Mouse (Mus musculus) thymus, postnatal 25 days (tissue): Measurements from ENCODE around the gene Bud23.
"Not testable (repeated sequence)": the region's sequence is repeated elsewhere in the genome, so short reads cannot be mapped to it uniquely, and the experiment has no call there.

ENCODE experiments used
- DNase-seq: peaks from one replicate; pipeline ENCODE4 v3.0.0; 2022

Bud23 gene

DNA sequence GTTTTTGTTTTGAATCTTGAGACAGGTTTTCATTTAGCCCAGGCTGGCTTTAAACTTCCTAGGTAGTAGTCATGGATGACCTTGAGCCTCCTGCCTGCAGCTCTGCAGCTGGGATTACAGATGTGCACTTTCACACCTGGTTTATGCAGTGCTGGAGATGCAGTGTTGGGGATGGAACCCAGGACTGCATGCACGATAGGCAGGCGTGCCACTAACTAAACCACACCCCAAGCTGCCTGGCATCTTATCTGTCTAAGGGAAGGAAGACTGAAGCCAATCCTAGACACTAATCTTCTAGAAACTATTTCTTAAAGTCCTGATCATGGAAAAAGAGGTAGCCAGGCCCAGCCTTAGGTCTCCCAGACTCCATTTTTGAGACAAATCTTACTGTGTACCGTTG, 5.7 kb upstream of the Bud23 start:
- no peak for DNase-seq

DNA sequence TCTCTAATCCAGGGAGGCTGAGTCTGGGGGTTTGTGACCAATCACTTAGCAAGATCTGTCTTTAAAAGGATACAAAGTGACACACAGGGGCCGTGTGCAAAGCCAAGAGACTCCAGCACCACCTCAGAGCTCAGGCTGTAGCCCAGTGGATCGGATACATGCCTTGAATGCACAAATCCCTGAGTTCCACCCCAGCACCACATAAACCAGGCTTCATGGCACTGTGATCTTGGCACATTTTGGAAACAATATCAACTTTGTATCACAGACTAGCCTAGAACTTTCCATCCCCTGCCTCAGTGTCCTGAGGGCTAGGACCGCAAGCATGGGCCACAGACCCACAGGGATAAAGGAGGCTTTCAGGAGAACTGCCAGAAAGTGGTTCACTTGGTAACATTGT, 1.2 kb upstream of the Bud23 start:
- DNase-seq: no peak

DNA sequence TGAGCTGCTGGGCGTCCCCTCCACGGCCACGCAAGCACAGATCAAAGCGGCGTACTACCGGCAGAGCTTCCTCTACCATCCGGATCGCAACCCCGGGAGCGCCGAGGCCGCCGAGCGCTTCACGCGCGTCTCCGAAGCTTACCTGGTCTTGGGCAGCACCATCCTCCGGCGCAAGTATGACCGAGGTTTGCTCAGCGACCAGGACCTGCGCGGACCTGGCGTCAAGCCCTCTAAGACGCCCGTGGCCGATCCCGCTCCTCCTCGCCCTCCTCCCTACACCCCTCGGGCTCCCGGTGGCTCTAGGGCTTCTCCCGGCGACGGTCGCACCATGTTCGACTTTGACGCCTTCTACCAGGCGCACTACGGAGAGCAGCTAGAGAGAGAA, 385 bp downstream of the Bud23 start:
- DNase-seq: no peak

DNA sequence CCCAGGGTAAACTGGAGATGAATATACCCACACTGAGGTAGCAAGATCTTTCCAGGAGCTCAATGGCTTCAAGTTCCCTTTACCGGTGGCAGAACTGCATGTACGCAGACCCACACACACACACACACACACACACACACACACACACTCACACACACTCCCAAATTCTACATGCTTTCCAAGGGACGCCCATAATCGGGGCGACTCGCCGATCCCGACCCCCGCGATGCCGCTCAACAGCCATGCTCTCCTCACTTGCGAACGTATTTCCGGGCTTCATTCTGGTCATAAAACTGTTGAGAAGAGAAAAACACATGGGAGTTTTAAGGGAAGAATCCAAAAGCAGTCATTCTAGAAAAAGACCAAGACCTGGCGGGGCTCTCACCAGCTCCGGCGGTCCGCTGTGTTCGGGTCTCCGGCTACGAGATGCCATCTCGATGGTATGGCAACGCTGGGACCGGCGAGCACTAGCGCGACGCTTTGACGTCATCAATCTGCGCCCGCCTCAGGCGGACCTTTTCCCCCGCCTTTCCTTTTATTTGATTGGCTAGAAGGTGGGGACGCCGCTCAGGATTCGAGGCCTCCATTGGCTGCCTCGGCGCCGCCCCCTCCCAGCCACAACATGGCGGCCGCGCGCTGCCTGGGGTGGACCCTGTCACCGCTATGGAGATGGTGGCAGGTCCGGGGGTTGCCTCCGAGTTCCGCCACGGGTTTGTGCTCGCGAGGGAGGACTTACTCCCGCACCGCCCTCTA, 954 bp downstream of the Bud23 start, which contains the start of gene Dnajc30:
Gene Dnajc30, plus strand, starts transcription at position 574 of the 753 bp plus-strand sequence.
- DNase-seq: peak; percentile 96

DNA sequence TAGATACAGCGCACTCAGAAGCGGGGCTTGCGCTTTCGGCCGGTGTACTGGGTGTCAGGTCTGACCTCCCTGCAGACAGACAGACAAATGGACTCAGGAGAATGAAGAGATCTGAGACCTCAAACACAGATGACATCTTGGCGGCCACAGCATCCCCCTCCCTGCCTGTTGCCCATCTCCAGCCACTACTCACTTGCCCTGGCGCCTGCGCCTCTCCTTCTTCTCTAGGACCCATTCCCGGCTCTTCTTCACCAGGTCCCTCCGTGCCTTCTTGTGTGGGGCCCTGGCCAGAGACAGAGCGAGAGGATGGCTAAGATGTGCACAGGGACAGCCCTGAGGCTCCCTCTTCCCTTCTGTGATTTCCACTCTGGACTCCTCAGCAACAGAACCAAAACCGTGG, 11.4 kb downstream of the Bud23 start:
- DNase-seq: no peak

DNA sequence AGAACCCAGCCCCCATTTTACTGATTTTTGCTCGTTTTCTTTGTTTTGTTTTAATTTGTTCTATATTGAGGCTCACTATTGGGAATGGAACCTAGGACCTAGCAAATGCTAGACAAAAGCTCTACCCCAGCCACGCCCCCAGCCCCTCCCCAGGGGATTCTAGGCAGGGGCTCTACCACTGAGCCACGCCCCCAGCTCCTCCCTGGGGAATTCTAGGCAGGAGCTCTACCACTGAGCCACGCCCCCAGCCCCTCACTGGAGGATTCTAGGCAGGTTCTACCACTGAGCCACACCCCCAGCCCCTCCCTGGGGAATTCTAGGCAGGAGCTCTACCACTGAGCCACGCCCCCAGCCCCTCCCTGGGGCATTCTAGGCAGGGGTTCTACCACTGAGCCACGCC, 15.5 kb downstream of the Bud23 start:
- not testable (repeated sequence) for DNase-seq

DNA sequence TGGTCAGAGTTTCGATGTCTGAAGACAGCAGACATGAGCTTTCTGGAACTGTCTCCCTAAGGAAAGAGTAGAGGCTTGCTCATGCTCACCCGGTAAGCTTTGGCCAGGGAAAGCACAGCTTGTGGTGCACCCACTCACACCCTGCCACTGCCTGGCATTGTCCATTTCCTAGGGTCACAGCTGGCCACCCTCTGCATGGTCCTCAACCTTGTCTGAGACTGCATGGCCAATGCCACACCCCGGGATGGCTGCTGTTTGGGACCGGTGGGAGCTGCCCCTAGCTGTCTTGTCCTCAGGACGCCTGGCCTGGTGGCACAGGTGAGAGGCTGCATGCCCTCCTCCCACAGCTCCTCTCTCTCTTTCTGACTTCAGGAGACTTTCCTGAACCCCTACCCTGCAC, 16.2 kb downstream of the Bud23 start:
- no peak for DNase-seq

DNA sequence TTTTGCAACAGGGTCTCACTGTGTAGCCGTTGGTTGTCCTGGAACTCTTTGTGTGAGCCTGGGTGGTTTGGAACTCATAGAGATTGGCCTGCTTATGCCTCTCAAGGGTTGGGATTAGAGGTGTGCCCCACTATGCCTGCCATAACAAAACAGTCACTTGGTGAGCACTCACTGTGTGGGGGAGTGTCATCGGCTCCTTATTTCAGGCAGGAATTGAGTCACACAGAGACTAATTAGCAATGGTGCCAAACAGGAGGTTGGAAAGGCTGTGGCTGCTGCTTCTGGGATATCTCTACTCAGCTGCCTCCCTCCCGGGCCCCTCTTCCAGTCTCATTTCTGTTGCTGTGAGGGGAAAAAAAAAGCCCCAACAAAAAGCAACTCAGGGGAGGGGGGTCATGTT, 20.2 kb downstream of the Bud23 start:
- DNase-seq: no peak

DNA sequence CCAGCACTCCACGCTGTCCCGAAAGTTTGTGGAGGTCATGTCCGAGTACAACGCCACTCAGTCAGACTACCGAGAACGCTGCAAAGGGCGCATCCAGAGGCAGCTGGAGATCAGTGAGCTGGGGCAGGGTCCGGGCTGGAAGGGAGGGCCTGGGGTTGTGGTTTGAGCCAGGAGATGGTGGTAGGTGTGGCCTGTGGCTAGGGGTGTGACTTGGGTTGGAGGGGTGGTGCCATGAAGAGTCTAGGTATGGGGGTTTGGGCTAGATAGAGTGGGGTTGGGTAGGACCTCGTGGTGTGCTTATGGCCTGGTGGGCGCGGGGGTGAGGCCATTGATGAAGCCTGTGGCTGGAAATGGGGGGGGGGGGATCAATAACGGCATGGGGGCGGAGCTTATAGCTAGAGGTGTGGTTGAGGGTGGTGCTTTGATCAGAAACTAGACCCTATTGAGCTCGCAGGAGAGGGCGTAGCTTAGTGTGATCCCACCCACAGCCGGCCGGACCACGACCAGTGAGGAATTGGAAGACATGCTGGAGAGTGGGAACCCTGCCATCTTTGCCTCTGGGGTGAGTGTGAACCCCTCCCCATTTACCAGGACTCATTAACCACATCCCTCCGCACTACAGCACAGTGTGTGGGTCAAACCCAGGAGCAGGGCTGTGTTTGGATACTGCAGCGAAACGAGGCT, 22.5 kb downstream of the Bud23 start:
- DNase-seq: no peak

DNA sequence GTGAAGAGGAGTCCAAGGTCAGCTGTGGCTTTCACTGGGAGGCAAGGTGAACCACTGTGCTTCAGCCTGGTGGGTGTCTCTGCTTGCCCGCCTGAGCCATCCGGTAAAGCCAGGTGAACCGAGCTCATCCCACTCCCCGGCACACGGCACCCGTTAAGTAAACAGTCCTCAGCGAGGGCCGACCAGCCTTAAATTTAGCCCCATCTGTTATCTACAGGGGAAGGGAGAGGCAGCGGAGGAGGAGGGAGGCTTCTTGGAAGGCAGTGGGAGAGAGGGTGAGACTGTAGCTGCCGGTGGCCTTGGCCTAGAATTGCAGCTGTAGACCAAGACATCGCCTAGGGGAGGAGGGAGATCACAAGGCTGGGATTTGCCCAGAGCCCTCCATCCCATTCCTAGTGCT, 24.0 kb downstream of the Bud23 start:
- no peak for DNase-seq

DNA sequence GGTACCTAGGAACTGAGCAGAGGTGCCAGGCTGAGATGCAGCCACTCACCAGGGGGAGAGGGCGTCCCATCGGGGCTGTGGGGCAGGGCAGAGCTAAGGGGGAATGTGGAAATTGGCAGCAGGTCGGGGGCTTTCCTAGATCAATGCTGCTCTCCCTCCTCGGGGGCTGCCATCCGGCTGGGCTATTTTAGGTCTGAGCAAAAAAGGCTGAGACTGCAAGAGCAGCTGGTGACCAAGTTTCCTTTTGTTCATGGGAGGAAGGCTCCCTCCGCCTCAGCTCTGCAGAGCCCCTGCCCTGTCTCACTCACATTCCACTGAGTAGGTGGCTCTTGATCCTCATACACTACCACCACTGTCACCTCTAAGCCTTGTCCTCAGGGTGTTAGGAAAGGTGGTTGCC, 24.7 kb downstream of the Bud23 start:
- DNase-seq: no peak

DNA sequence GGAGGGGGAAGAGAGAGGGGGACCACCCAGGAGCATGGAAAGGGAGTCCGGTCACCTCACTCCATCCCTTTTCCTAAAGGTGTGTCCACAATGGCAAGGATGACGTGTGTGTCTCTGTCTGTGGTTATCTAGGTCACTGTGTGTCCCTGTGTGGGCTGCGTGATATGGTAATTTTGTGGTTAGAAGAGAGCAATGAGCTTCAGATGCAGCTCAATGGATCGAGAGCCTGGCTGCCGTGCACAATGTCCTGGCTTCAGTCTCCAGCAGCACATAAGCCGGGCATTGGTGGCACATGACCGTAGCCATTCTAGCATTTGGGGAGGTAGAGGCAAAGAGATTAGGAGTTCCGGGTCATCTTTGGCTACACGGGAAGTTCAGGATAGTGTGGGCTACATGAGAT, 25.2 kb downstream of the Bud23 start:
- no peak for DNase-seq

DNA sequence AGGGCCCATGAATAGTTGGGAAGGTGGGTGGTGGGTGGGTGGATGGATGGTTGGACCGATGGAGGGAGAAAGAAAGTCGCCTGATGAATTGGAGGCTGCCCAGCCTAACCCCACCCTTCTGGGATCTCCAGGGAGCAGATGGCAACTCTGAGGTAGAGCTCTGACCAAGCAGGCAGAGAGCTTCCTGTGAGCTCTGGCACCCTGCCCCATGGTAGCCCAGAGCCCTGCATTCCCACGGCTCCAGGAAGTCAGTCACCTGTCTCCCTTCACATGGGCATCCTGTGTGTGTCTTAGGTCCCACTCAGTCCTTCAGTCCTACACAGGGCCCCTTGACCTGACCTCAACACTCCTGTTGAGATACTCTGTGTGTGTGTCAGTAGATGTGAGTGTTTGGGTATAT, 26.8 kb downstream of the Bud23 start:
- DNase-seq: no peak

DNA sequence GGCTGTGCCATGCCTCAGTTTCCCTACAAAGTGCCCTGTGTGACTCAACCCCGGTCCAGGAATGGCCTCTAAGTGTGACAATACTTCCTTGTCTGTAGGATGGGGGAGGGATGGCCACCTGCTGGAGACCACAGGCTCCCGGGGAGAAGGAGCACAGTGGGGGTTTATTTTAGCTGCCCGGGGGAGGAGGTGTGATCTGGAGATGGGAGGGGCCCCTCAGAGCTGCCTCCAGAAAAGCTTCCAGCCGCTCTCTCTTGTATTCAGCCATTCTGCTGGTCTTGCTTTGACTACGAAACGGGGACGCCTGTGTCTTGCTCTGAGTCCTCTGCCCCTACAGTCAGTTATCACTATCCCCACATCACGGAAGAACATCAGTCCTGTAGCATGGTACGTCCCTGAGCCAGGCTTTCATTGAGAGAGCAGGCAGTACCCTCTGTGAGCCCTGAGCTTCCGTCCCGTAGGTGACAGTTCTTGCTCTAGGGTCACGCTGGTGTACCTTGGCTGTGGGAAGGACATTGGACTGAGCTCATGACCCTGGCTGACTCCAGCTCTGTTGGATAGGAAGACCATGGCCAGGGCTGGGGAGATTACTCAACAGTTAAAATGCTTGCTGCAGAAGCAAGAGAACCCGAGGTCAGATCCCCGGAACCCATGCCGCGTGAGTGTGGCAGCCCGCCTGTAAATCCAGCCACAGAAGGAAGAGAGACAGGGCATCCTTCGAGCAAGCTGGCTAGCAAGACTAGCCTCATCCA, 29.0 kb downstream of the Bud23 start:
- no peak for DNase-seq

DNA sequence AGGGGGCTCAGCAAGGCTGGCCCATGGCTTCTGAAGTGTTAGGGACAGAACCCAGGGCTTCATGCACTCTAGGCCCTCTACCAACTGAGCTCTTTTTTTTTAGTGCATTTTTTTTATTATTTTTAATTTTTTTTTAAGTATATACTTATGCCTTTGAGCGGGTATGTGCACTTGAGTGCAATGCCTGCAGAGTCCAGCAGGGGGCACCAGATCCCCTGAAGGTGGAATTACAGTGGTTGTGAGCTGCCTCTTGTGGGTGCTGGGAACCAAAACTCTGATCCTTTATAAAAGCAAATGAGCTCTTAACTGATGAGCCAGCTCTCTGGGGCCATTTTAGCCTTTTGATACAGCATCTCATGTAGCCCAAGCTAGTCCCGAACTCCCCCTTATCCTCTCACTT, 30.2 kb downstream of the Bud23 start:
- DNase-seq: no peak

DNA sequence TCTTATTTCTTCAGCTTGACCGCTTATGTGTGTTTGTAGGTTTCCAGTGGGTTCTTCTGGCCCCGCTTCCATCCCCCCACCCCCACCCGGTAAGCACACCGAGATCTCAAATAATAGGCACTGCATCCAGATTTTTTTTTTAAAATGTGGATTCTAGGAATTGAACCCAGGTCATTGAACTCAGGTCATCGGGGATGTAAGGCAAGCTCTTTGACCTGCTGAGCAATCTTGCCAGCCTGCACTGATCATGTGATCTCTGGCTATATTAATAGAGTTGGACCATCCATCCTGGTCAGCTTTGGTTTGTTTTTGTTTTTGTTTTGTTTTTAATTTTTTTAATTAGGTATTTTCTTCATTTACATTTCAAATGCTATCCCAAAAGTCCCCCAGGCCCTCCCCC, 32.2 kb downstream of the Bud23 start:
- DNase-seq: no peak

DNA sequence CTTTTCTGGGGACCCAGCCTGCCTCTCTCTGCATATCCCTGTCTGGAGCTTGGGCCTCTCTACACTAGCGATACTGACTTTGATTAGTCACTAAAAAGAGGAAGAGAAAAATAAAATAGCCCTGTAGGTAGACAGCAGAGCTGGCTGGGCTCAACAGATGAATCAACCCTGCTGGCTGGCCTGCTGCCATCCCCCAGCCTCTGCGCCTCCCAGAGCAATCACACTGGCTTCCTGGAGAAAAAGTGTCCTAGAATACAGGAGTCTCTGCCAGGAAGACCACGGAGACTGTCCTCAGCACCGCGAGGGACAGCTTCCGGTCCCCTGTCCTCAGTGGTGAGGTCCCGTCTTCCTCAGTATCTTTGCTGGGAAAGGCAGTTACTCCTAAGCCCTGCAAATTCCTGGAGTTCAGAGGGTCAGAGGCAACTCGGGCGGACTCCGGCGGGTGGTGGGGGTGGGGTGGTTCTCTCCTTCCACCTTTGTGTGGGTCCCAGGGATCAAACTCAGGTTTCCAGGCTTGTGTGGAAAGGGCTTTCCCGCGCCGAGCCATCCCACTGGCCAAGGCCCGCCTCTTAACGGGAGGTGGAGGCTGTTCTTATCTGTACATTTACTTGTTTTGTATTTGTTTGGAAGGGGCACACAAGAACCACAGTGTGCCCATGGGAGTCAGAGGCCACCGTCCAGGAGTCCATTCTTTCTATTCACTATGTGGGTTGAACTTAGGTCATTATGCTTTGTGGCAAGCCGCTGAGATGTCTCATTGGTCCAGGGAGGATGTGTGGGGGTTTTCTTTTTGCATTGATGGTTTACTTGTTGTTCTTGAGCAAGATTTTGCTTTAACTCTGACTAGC, 35.5 kb downstream of the Bud23 start:
- no peak for DNase-seq

DNA sequence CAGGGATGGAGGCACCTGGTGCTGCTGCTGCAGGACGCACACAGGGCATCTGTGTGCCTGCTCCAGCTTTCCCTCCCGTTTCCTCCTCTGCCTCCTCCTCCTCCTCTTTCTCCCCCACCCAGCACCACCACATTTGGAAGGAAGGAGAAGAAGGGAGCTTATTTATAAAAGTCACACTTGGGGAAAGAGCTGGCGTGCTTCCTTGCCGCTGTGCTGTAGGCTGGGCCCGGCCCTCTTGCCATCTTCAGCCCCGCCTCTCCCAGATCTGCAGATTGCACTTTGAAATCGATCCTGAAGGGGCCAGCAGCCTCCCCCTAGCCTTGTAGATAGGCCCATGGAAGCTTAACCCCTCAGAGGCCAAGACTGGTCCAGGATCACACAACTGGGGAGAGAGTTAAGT, 38.9 kb downstream of the Bud23 start:
- DNase-seq: no peak

DNA sequence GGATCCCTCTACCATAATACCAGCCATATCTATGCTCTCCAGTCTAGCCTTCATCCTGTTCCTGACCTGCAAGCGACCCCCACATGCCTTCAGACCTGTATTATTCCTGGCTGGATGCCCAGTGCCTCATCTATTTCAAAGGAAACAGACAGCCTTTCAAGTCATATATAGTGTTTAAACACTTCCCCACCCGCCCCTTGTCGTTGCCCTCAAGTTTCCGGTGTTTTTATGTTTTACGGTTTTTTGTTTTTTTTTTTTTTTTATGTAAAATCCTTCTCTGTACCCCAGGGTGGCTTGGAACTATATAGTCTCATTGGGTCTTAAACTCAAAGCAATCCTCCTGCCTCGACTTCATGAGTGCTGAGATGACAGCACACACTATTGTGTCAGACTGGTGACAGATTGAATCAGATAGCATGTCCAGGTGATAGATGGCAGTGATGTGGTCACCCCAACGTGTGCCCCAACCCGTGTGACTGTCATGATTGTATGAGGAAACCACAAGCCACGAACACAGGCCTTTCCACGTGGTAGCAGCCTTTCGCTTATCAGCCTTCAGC, 40.0 kb downstream of the Bud23 start:
- DNase-seq: peak; percentile 38

DNA sequence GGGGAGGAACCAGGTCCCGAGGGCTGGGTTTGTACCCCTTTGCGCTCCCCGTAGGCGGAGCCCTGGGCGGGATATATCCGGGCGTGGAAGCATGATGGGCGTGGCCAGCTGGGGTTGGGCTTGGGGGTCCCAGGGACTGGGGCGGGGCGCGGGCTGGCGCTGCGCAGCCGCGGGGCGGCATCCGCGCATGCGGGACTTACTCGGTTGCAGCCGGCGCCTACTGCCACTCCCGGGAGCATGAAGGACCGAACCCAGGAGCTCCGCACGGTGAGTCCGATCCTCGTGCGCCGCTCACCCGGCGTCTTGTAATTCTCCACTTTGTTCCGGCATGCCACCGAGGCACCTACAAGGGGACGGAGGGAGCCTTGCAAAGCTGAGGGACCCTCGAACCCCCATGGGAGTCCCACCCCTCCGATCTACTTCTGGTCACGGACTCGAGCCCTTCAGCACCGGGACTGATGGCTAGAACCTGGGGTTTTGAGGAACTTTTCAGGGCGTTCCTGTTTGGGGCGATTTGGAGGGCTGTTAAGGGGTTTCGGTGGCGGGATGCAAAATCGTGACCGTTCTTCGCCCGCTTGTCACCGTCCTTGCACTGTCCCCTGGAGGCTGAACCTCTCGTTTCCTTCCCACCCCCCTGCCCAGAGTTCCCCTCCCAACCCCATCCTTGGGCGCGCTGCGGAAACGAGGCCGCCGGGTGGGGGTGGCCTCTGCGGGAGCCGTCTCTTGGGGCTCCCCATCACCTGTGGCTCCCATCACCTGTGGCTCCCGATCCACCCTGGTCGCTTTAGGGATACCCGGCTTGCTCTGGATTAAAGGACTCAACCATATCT, 41.2 kb downstream of the Bud23 start, which contains the start of gene Stx1a:
Gene Stx1a, plus strand, starts transcription at position 139 of the 830 bp plus-strand sequence.
- DNase-seq: peak; percentile 92

DNA sequence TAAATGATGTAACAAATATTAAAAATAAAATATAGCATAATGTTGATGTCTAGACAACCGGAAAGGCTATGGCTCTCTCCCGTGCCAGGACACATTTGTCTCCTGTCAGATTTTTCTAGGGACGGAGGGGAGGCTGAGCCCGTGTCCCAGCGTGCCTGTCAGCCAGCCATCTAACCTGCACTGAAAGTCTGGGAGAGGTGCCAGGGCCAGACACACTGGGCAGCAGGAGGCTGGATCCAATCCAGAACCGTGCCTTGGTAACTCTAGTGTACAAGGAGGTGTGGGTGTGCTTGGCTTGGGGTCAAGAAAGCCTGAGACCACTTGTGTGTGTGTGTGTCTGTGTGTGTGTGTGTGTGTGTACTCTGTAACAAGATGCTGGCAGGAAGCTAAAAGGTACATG, 42.9 kb downstream of the Bud23 start:
- DNase-seq: no peak
